Mouse (Mus musculus) heart, postnatal 0 days (tissue): ENCODE results near the gene March1.

ENCODE experiments used
- CTCF ChIP-seq: IDR thresholded peaks from 2 replicates; pipeline ENCODE4 v1.5.1; 2016; ENCODE audit warnings: antibody characterized with exemption, control low read depth, low read depth
- EP300 ChIP-seq: IDR thresholded peaks from 2 replicates; pipeline ENCODE4 v1.6.1; 2016; ENCODE audit warnings: antibody characterized with exemption, low read depth

- TF ChIP-seq CTCF (no peak), EP300 (no peak)
Observed at GRCm38 (mm10) chr8:66119294-66119693, 501.6 kb downstream of the March1 start.
